Mouse (Mus musculus): Measurements from ENCODE around the gene Cdhr5.

DNA sequence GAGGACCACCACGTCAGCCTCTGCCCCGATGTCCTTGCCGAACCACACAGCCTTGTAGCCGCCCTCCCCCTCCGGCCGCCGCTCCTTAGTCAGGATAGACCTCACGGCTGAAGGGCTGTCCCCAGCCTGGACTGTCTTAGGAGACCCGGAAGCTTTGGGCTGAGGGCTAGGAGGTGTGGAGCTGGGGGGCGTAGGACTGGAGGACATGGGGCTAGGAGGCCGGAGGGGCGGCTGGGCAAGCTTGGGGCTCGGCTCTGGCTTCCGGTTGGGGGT lies 7.4 kb downstream of the Cdhr5 start:
- TF ChIP-seq CTCF (IDR thresholded peaks at IDR 0.05; ENCODE audit: low read depth): no peak
- TF ChIP-seq EP300 (IDR thresholded peaks at IDR 0.05; ENCODE audit: low read depth): no peak

Measured in liver, postnatal 0 days (tissue).